Mouse (Mus musculus) spleen, postnatal 14 days (tissue): ENCODE data around the gene Kcng1.

Experiments used
- DNase-seq, 2 experiments: peaks; one replicate each; pipeline ENCODE4 v3.0.0; 2021 to 2022; ENCODE audit warnings: low spot score in 2 of 2

Kcng1 gene

GRCm38 (mm10) chr2:168260124-168260523 lies 21.4 kb downstream of the Kcng1 start:
- DNase-seq = no peak

GRCm38 (mm10) chr2:168259046-168259445 lies 22.5 kb downstream of the Kcng1 start:
- no peak for DNase-seq

GRCm38 (mm10) chr2:168257188-168257587 lies 24.3 kb downstream of the Kcng1 start:
- no peak for DNase-seq

GRCm38 (mm10) chr2:168256506-168256905 lies 25.0 kb downstream of the Kcng1 start:
- no peak for DNase-seq

- no peak for DNase-seq
These were observed 27.7 kb downstream of the Kcng1 start for GRCm38 (mm10) chr2:168253822-168254221.

GRCm38 (mm10) chr2:168252639-168253292 lies 28.8 kb downstream of the Kcng1 start:
- DNase-seq = no peak

GRCm38 (mm10) chr2:168250270-168250669 lies 31.3 kb downstream of the Kcng1 start:
- peak; percentile 45 to 83 for DNase-seq

GRCm38 (mm10) chr2:168248856-168249245 lies 32.7 kb downstream of the Kcng1 start:
- DNase-seq = no peak

- DNase-seq = no peak
These were observed 33.2 kb downstream of the Kcng1 start for GRCm38 (mm10) chr2:168248167-168248855.

GRCm38 (mm10) chr2:168245571-168245970 lies 36.0 kb downstream of the Kcng1 start:
- no peak for DNase-seq

- no peak for DNase-seq
These were observed 38.3 kb downstream of the Kcng1 start for GRCm38 (mm10) chr2:168243278-168243677.

- no peak for DNase-seq
These were observed 38.7 kb downstream of the Kcng1 start for GRCm38 (mm10) chr2:168242841-168243240.

- DNase-seq = no peak
These were observed 43.2 kb downstream of the Kcng1 start for GRCm38 (mm10) chr2:168238335-168238734.

GRCm38 (mm10) chr2:168233286-168233685 lies 48.2 kb downstream of the Kcng1 start:
- no peak for DNase-seq

- DNase-seq = peak in 1 of 2 experiments; percentile 10
These were observed 50.1 kb downstream of the Kcng1 start for GRCm38 (mm10) chr2:168231471-168231829.

- no peak for DNase-seq
These were observed 50.6 kb downstream of the Kcng1 start for GRCm38 (mm10) chr2:168230773-168231470.

GRCm38 (mm10) chr2:168230026-168230728 lies 51.4 kb downstream of the Kcng1 start, which contains the start of the genes Gm20716, Dpm1 and Mocs3:
Gm20716 (minus strand) TSS chr2:168230364.
Dpm1 (minus strand) TSS chr2:168230591.
Mocs3 (plus strand) TSS chr2:168230622.
- peak; percentile 59 to 76 for DNase-seq

- DNase-seq = peak in 1 of 2 experiments; percentile 10
These were observed 52.2 kb downstream of the Kcng1 start for GRCm38 (mm10) chr2:168229116-168230025.

GRCm38 (mm10) chr2:168223326-168223725 lies 58.2 kb downstream of the Kcng1 start:
- DNase-seq = no peak

GRCm38 (mm10) chr2:168213788-168214397 lies 67.6 kb downstream of the Kcng1 start:
- no peak for DNase-seq
